Mouse (Mus musculus): ENCODE results near the gene Lrfn5. TPM values are rescaled to one million over a fixed set of nuclear protein-coding genes. Genes with fewer than 3 reads are reported as not detected.

Lrfn5 gene
- polyA plus RNA-seq (2014; fragmentation: Nextera tagmentation; extraction: Ambion mirVana) = 50.6 and 53.4 TPM in 2 replicates

GRCm38 (mm10) chr12:61522829-61523370, at the start of gene Lrfn5:
TSS of gene Lrfn5 (plus strand) at chr12:61523150.
- Histone ChIP-seq H3K9ac (replicated peaks; ENCODE audit: low read length) (peak within 1 kb of the TSS; percentile 91), H3K4me2 (ENCODE audit: low read length) (peak within 1 kb of the TSS; percentile 86), H3K27me3 (ENCODE audit: control insufficient read depth, insufficient read depth, low read length) (peaks cover 8% of the 10 kb centered on the region), H3K27ac (replicated peaks; ENCODE audit: low read depth, low read length) (peak within 1 kb of the TSS; percentile 92), H3K36me3 (ENCODE audit: control insufficient read depth, insufficient read depth, low read length) (no peaks in the 10 kb centered on the region), H3K9me3 (ENCODE audit: control insufficient read depth, low read length) (no peaks in the 10 kb centered on the region), H3K4me1 (ENCODE audit: control insufficient read depth, insufficient read depth, low read length) (peaks cover 7% of the 10 kb centered on the region; the same call in 1 of the 2 replicates), H3K4me3 (replicated peaks; ENCODE audit: low read depth, low read length) (peak within 1 kb of the TSS; percentile 62)
- whole genome bisulfite sequencing = under 1% methylated on average over 44 of the region's 50 CpGs
- peak; percentile 86 for DNase-seq
- peak; percentile 87 for ATAC-seq (ENCODE audit: low FRiP score, low TSS enrichment)

- Histone ChIP-seq H3K9me3 (ENCODE audit: control insufficient read depth, low read length) (no peaks in the 10 kb centered on the region), H3K27me3 (ENCODE audit: control insufficient read depth, insufficient read depth, low read length) (peaks cover 8% of the 10 kb centered on the region), H3K4me3 (replicated peaks; ENCODE audit: low read depth, low read length) (peak overlapping the region; percentile 27), H3K4me1 (ENCODE audit: control insufficient read depth, insufficient read depth, low read length) (peaks cover 7% of the 10 kb centered on the region; the same call in 1 of the 2 replicates), H3K4me2 (ENCODE audit: low read length) (peak overlapping the region; percentile 86), H3K36me3 (ENCODE audit: control insufficient read depth, insufficient read depth, low read length) (no peaks in the 10 kb centered on the region), H3K9ac (replicated peaks; ENCODE audit: low read length) (no peak overlapping the region; the same call in 1 of the 2 replicates), H3K27ac (replicated peaks; ENCODE audit: low read depth, low read length) (no peak overlapping the region)
- DNase-seq (peak; percentile 48), ATAC-seq (ENCODE audit: low FRiP score, low TSS enrichment) (no peak)
- 2% methylated on average over 20 of the region's 20 CpGs for WGBS
These were observed 1.3 kb upstream of the Lrfn5 start for GRCm38 (mm10) chr12:61521501-61522147.

DNA sequence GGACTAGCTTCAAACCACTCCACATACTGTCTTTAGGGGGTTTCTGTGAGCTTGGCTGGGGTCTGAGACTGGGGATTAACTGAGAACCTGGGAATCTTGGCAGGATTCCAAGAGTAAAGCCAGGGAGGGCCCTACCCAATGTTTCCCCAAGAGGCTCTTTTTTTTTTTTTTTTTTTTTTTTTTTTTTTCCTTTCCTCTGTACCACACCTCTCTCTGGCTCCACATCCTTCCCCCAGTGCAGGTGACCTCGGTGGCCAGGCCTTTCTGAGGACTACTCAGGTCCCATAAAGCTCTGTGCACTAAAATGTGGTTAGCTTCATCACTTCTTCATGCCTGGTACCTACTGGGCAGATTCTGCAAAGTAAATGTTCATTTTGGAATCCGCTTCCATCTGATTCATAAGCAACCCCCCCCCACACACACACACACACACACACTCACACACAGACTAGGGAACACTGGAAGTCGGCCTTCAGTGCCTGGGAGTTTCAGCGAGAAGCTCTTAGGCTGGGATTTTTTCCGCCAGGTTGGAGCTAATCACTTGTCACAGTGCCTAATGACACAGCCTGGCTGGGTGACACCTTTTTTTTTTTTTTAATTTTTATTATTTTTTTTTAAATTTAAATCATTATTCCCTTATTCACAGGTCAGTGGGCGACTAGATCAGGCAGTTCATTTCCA, 662 bp upstream of the Lrfn5 start:
- DNase-seq = peak; percentile 72
- H3K27ac ChIP-seq (replicated peaks; ENCODE audit: low read depth, low read length) = peak overlapping the region; percentile 92
- H3K4me1 ChIP-seq (ENCODE audit: control insufficient read depth, insufficient read depth, low read length) = peaks cover 7% of the 10 kb centered on the region; the same call in 1 of the 2 replicates
- peak overlapping the region; percentile 62 for H3K4me3 ChIP-seq (replicated peaks; ENCODE audit: low read depth, low read length)
- no peaks in the 10 kb centered on the region for H3K9me3 ChIP-seq (ENCODE audit: control insufficient read depth, low read length)
- H3K36me3 ChIP-seq (ENCODE audit: control insufficient read depth, insufficient read depth, low read length) = no peaks in the 10 kb centered on the region
- H3K9ac ChIP-seq (replicated peaks; ENCODE audit: low read length) = peak overlapping the region; percentile 91
- 2% methylated on average over 6 of the region's 6 CpGs for WGBS
- peak; percentile 54 for ATAC-seq (ENCODE audit: low FRiP score, low TSS enrichment)
- H3K4me2 ChIP-seq (ENCODE audit: low read length) = peak overlapping the region; percentile 86
- H3K27me3 ChIP-seq (ENCODE audit: control insufficient read depth, insufficient read depth, low read length) = peaks cover 8% of the 10 kb centered on the region

DNA sequence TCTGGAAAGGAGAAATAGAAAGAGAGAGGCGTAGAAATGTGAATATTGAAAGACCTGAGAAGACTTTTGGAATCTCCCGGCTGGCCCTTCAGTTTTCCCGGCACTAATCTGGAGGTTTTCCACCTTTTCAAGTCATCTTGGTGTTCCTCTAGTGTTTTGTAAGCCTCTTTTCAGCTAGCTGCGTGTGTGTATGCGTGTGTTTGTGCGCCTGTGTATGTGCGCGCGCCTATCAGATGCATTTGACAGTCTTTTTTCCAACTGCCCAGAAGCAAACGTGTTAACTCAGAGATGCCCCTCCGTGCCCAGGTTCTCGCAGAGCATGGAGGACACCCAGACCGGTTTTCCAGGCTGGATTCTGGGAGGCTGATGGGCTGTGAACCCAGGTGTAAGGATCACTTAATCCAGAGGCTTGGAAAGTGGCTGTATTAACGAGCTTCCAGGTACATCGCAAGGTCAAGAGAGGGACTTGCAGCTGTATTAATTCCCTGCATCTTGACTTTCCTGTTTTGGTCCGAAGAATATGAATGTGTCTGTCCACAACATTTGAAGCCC, 757 bp downstream of the Lrfn5 start:
- DNase-seq (peak; percentile 68), ATAC-seq (ENCODE audit: low FRiP score, low TSS enrichment) (no peak)
- Histone ChIP-seq H3K36me3 (ENCODE audit: control insufficient read depth, insufficient read depth, low read length) (no peaks in the 10 kb centered on the region), H3K27me3 (ENCODE audit: control insufficient read depth, insufficient read depth, low read length) (peaks cover 8% of the 10 kb centered on the region), H3K9ac (replicated peaks; ENCODE audit: low read length) (peak overlapping the region; percentile 91), H3K4me1 (ENCODE audit: control insufficient read depth, insufficient read depth, low read length) (peaks cover 7% of the 10 kb centered on the region; the same call in 1 of the 2 replicates), H3K4me2 (ENCODE audit: low read length) (peak overlapping the region; percentile 86), H3K4me3 (replicated peaks; ENCODE audit: low read depth, low read length) (peak overlapping the region; percentile 62), H3K9me3 (ENCODE audit: control insufficient read depth, low read length) (no peaks in the 10 kb centered on the region), H3K27ac (replicated peaks; ENCODE audit: low read depth, low read length) (peak overlapping the region; percentile 92)
- WGBS = 2% methylated on average over 16 of the region's 16 CpGs

GRCm38 (mm10) chr12:61524183-61524651, 1.3 kb downstream of the Lrfn5 start:
- under 1% methylated on average over 33 of the region's 33 CpGs for WGBS
- Histone ChIP-seq H3K4me2 (ENCODE audit: low read length) (peak overlapping the region; percentile 86), H3K4me3 (replicated peaks; ENCODE audit: low read depth, low read length) (peak overlapping the region; percentile 62), H3K36me3 (ENCODE audit: control insufficient read depth, insufficient read depth, low read length) (no peaks in the 10 kb centered on the region), H3K27me3 (ENCODE audit: control insufficient read depth, insufficient read depth, low read length) (peaks cover 8% of the 10 kb centered on the region), H3K9me3 (ENCODE audit: control insufficient read depth, low read length) (no peaks in the 10 kb centered on the region), H3K4me1 (ENCODE audit: control insufficient read depth, insufficient read depth, low read length) (peaks cover 7% of the 10 kb centered on the region; the same call in 1 of the 2 replicates), H3K9ac (replicated peaks; ENCODE audit: low read length) (peak overlapping the region; percentile 91), H3K27ac (replicated peaks; ENCODE audit: low read depth, low read length) (peak overlapping the region; percentile 92)
- ATAC-seq (ENCODE audit: low FRiP score, low TSS enrichment) = no peak
- DNase-seq = peak; percentile 77

DNA sequence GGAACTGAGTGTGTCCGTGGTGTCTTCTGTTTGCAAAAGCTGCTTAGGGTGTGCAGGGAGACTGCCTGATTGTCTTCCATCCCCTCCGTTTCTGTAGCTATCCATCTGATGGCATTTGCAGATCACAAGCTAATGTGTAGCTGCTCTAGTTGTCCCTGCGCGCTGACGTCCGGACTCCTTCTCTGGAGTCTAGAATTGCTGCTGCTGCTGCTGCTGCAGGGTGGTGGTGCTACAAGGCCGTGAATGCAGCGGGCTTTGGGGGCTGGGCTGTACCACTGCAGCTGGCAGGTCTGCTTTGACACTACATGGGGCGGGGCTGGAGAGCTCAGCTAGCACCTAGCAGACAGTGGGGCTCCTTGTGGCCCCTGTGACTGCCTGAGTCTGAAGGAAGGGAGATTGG, 3.2 kb downstream of the Lrfn5 start:
- Histone ChIP-seq H3K9me3 (ENCODE audit: control insufficient read depth, low read length) (no peaks in the 10 kb centered on the region), H3K4me3 (replicated peaks; ENCODE audit: low read depth, low read length) (peak overlapping the region; percentile 62), H3K36me3 (ENCODE audit: control insufficient read depth, insufficient read depth, low read length) (no peaks in the 10 kb centered on the region), H3K27me3 (ENCODE audit: control insufficient read depth, insufficient read depth, low read length) (peaks cover under 1% of the 10 kb centered on the region; the same call in 1 of the 2 replicates), H3K27ac (replicated peaks; ENCODE audit: low read depth, low read length) (peak overlapping the region; percentile 80), H3K4me2 (ENCODE audit: low read length) (peak overlapping the region; percentile 86), H3K9ac (replicated peaks; ENCODE audit: low read length) (peak overlapping the region; percentile 91), H3K4me1 (ENCODE audit: control insufficient read depth, insufficient read depth, low read length) (peaks cover 7% of the 10 kb centered on the region; the same call in 1 of the 2 replicates)
- DNase-seq (peak; percentile 89), ATAC-seq (ENCODE audit: low FRiP score, low TSS enrichment) (peak; percentile 67)
- whole genome bisulfite sequencing = under 1% methylated on average over 9 of the region's 9 CpGs

GRCm38 (mm10) chr12:61579949-61580348, 57.0 kb downstream of the Lrfn5 start:
- Histone ChIP-seq H3K9me3 (ENCODE audit: control insufficient read depth, low read length) (no peaks in the 10 kb centered on the region), H3K27ac (replicated peaks; ENCODE audit: low read depth, low read length) (no peak overlapping the region), H3K4me3 (replicated peaks; ENCODE audit: low read depth, low read length) (no peak overlapping the region), H3K9ac (replicated peaks; ENCODE audit: low read length) (no peak overlapping the region), H3K4me1 (ENCODE audit: control insufficient read depth, insufficient read depth, low read length) (no peaks in the 10 kb centered on the region), H3K4me2 (ENCODE audit: low read length) (no peak overlapping the region), H3K27me3 (ENCODE audit: control insufficient read depth, insufficient read depth, low read length) (no peaks in the 10 kb centered on the region), H3K36me3 (ENCODE audit: control insufficient read depth, insufficient read depth, low read length) (no peaks in the 10 kb centered on the region)
- no peak for DNase-seq
- ATAC-seq (ENCODE audit: low FRiP score, low TSS enrichment) = no peak
- 92% methylated on average over 5 of the region's 5 CpGs for WGBS

- H3K27ac ChIP-seq (replicated peaks; ENCODE audit: low read depth, low read length) = no peak overlapping the region
- no peaks in the 10 kb centered on the region for H3K36me3 ChIP-seq (ENCODE audit: control insufficient read depth, insufficient read depth, low read length)
- H3K4me2 ChIP-seq (ENCODE audit: low read length) = no peak overlapping the region
- no peak overlapping the region for H3K9ac ChIP-seq (replicated peaks; ENCODE audit: low read length)
- no peak overlapping the region for H3K4me3 ChIP-seq (replicated peaks; ENCODE audit: low read depth, low read length)
- no peaks in the 10 kb centered on the region for H3K27me3 ChIP-seq (ENCODE audit: control insufficient read depth, insufficient read depth, low read length)
- ATAC-seq (ENCODE audit: low FRiP score, low TSS enrichment) = no peak
- no peaks in the 10 kb centered on the region for H3K9me3 ChIP-seq (ENCODE audit: control insufficient read depth, low read length)
- DNase-seq = no peak
- no peaks in the 10 kb centered on the region for H3K4me1 ChIP-seq (ENCODE audit: control insufficient read depth, insufficient read depth, low read length)
These were observed 77.4 kb downstream of the Lrfn5 start for GRCm38 (mm10) chr12:61600305-61600704.
